Mouse (Mus musculus) neural tube, embryonic 11.5 days (tissue): ENCODE results near the gene Aqp6. TPM values are rescaled to one million over a fixed set of nuclear protein-coding genes. Genes with fewer than 3 reads are reported as not detected.

Experiments
- ATAC-seq: fragments of 200-750 bp; cut with Nextera tagmentation; 2 replicates; pipeline ENCODE4 v1.8.0; 2017; ENCODE audit warnings: moderate number of reproducible peaks, mild to moderate bottlenecking, moderate TSS enrichment, moderate library complexity; ENCODE audit not compliant: insufficient read depth, low FRiP score, low TSS enrichment
- DNase-seq: peaks from one replicate; pipeline ENCODE4 v3.0.0-alpha.2; 2015; ENCODE audit warnings: low spot score
- H3K27ac ChIP-seq: fragments of 300-500 bp; sonication (generic); 2 replicates; pipeline ENCODE4 v1.5.1; 2014; ENCODE audit warnings: low read depth, mild to moderate bottlenecking, low read length
- H3K27me3 ChIP-seq: fragments of 300-500 bp; sonication (generic); 2 replicates; pipeline ENCODE4 v1.6.1; 2014; ENCODE audit warnings: mild to moderate bottlenecking, low read length, mixed read lengths; ENCODE audit not compliant: control insufficient read depth, insufficient read depth
- H3K36me3 ChIP-seq: fragments of 300-500 bp; sonication (generic); 2 replicates; pipeline ENCODE4 v1.6.1; 2014; ENCODE audit warnings: mild to moderate bottlenecking, low read length, moderate library complexity, mixed read lengths; ENCODE audit not compliant: control insufficient read depth, insufficient read depth
- H3K4me1 ChIP-seq: fragments of 300-500 bp; sonication (generic); 2 replicates; pipeline ENCODE4 v1.6.1; 2014; ENCODE audit warnings: low read length, mixed read lengths; ENCODE audit not compliant: control insufficient read depth, insufficient read depth
- H3K4me2 ChIP-seq: fragments of 300-500 bp; sonication (generic); 2 replicates; pipeline ENCODE4 v1.6.1; 2014; ENCODE audit warnings: low read depth, mild to moderate bottlenecking, moderate library complexity
- H3K4me3 ChIP-seq: fragments of 300-500 bp; sonication (generic); 2 replicates; pipeline ENCODE4 v1.5.1; 2014; ENCODE audit warnings: low read depth, low read length
- H3K9ac ChIP-seq: fragments of 300-500 bp; sonication (generic); 2 replicates; pipeline ENCODE4 v1.6.1; 2014; ENCODE audit warnings: mild to moderate bottlenecking, low read length
- H3K9me3 ChIP-seq: fragments of 300-500 bp; sonication (generic); 2 replicates; pipeline ENCODE4 v1.6.1; 2016; ENCODE audit warnings: low read length; ENCODE audit not compliant: control insufficient read depth
- WGBS: fragments of 180-500 bp; shearing (Covaris S2); extraction: QIAGEN DNeasy Blood & Tissue Kit; methylation state at CpG from one replicate; pipeline ENCODE4 v1.1.7; 2014; 5-methylcytosine and 5-hydroxymethylcytosine counted together
- polyA plus RNA-seq: library from polyadenylated mRNA; unstranded; fragments of >200 nt; fragmentation: Nextera tagmentation; extraction: Ambion mirVana; gene quantifications from 2 replicates; pipeline ENCODE4 v1.2.1, GENCODE M21; 2014

Gene Aqp6
- polyA plus RNA-seq, 1 experiment from 2014 or later = 0.66 TPM

DNA sequence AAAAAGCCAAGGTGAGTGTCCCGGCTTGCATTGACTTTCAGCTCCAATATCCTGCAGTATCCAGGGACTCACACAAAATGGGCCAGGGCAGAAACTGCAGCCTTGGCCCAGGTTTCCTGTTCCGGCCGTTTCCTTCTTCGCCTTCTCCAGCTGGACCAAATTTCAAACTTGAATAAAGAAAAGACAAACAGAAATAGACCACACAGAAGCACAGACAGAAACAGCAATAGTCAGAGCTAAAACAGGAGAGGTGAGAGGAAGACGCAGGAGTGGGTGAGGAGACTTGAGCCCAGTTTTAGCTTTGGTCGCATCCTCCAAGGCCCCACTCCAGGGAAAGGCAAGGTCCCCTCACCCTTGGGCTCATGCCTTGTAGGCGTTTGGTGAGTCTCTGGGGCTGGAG lies 2.0 kb downstream of the Aqp6 start:
- Histone ChIP-seq H3K9me3 (no peaks in the 10 kb centered on the region), H3K4me2 (no peak overlapping the region), H3K9ac (no peak overlapping the region), H3K4me1 (peaks cover 22% of the 10 kb centered on the region), H3K27ac (no peak overlapping the region), H3K4me3 (no peak overlapping the region), H3K27me3 (no peaks in the 10 kb centered on the region), H3K36me3 (no peaks in the 10 kb centered on the region)
- ATAC-seq = no peak
- 83% methylated on average over 7 of the region's 7 CpGs for WGBS
- no peak for DNase-seq

- ATAC-seq (no peak), DNase-seq (no peak)
- H3K4me2 ChIP-seq = no peak overlapping the region
- no peak overlapping the region for H3K27ac ChIP-seq
- H3K9me3 ChIP-seq = no peaks in the 10 kb centered on the region
- no peak overlapping the region for H3K9ac ChIP-seq
- no peak overlapping the region for H3K4me3 ChIP-seq
- WGBS = 71% methylated on average over 3 of the region's 3 CpGs
- peaks cover 15% of the 10 kb centered on the region for H3K4me1 ChIP-seq
- no peaks in the 10 kb centered on the region for H3K36me3 ChIP-seq
- H3K27me3 ChIP-seq = no peaks in the 10 kb centered on the region
Observed at GRCm38 (mm10) chr15:99605595-99605994, 4.4 kb downstream of the Aqp6 start.

- ATAC-seq (no peak), DNase-seq (no peak)
- no peaks in the 10 kb centered on the region for H3K36me3 ChIP-seq
- no peaks in the 10 kb centered on the region for H3K9me3 ChIP-seq
- H3K27me3 ChIP-seq = no peaks in the 10 kb centered on the region
- 39% methylated on average over 5 of the region's 5 CpGs for WGBS
- peaks cover 9% of the 10 kb centered on the region for H3K4me1 ChIP-seq
- no peak overlapping the region for H3K4me3 ChIP-seq
- H3K27ac ChIP-seq = no peak overlapping the region
- H3K4me2 ChIP-seq = no peak overlapping the region
- H3K9ac ChIP-seq = no peak overlapping the region
Observed at GRCm38 (mm10) chr15:99606515-99606914, 5.3 kb downstream of the Aqp6 start.

DNA sequence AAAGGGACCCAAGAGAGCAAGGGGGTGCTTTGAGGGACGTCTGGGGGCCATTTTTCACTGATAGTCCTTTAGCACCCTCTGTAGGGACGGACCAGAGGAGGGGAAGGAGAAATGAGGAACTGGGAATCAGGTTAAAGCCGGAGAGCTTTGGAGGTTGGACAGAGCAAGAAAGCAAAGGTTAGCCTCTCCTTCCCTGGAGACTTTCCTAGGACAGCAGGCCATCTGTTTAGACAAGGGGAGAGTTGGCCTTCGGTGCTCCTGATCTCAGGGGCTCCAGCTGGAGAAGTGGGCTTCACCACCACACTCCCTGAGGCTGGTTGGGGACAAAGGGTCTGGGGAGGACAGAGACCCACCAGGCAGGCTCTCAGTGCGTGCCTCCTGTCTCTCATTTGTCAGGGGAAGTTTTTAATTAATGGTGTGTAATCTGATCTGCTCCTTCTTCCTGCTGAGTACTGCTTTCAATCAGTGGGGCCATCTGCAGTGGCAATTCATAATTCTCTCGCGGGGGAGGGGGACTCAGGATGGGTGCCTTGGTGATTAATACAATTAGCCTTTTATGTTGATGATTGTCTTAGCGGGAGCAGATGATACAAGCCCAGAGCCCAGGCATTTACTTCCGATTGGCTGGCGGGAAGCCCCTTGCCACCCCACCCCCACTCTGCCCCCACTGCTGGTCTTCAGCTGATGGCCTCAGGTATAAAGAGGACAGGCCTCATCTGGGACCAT lies 6.4 kb downstream of the Aqp6 start:
- Histone ChIP-seq H3K36me3 (no peaks in the 10 kb centered on the region), H3K9ac (no peak overlapping the region), H3K27me3 (no peaks in the 10 kb centered on the region), H3K4me3 (no peak overlapping the region), H3K27ac (peak overlapping the region; percentile 65; the same call in 1 of the 2 replicates), H3K4me2 (no peak overlapping the region), H3K4me1 (peaks cover 9% of the 10 kb centered on the region), H3K9me3 (no peaks in the 10 kb centered on the region)
- WGBS = 19% methylated on average over 10 of the region's 10 CpGs
- DNase-seq (peak; percentile 48), ATAC-seq (0 out of 2 replicates have a peak, but pooled peaks have one; percentile 41)

- WGBS = 80% methylated on average over 13 of the region's 13 CpGs
- Histone ChIP-seq H3K36me3 (no peaks in the 10 kb centered on the region), H3K9ac (no peak overlapping the region), H3K4me2 (no peak overlapping the region), H3K4me1 (peaks cover 9% of the 10 kb centered on the region), H3K9me3 (no peaks in the 10 kb centered on the region), H3K4me3 (no peak overlapping the region), H3K27me3 (no peaks in the 10 kb centered on the region), H3K27ac (no peak overlapping the region)
- ATAC-seq = no peak
- DNase-seq = no peak
Observed at GRCm38 (mm10) chr15:99608382-99609125, 7.4 kb downstream of the Aqp6 start.

GRCm38 (mm10) chr15:99611563-99611962 lies 10.4 kb downstream of the Aqp6 start:
- WGBS = 75% methylated on average over 7 of the region's 7 CpGs
- H3K27me3 ChIP-seq = no peaks in the 10 kb centered on the region
- no peaks in the 10 kb centered on the region for H3K36me3 ChIP-seq
- H3K4me2 ChIP-seq = no peak overlapping the region
- no peak overlapping the region for H3K4me3 ChIP-seq
- no peak overlapping the region for H3K9ac ChIP-seq
- DNase-seq = no peak
- peaks cover 9% of the 10 kb centered on the region for H3K4me1 ChIP-seq
- H3K27ac ChIP-seq = 0 out of 2 replicates have a peak overlapping the region, but pooled peaks have one; percentile 8
- no peak for ATAC-seq
- H3K9me3 ChIP-seq = no peaks in the 10 kb centered on the region

DNA sequence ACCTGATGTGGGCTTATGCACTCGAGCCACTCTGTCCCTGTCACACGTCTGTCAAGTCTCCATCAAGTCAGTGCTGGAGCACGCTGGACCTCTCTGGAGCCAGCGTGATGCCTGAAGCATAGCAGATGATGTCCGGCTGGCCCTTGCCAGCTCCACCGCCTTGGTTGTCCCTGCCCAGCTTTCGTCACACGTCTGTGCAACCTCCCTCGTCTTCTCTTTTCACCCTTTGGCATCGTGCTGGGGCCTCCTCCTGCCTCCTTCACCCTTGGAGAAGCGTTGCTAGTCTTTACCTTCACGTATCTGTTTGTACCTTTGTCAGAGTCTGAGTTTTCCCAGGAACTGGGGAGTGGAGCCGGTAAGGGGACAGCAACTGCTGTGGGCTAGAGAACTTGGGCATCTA lies 13.1 kb downstream of the Aqp6 start:
- no peak overlapping the region for H3K4me2 ChIP-seq

DNA sequence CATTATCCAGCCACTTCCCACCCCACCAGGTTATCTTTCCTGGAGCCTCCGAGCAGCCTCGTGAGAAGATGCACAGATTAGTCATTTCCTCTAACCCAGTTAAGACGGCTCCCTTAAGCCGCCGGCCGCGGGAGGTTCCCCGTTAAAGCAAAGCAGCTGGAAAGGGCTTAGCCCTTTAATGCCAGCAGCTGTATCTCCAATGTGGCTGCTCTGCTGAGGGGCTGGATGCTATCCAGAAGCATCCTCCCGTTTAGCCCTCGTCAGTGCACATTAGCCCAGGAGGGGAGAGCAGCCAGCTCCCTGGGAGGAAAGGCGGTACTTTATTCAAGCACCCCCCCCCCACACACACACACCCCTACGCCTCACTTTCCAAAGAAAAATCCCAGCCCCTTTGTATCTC lies 13.6 kb downstream of the Aqp6 start:
- no peak for ATAC-seq
- DNase-seq = no peak
- H3K4me3 ChIP-seq = no peak overlapping the region
- 39% methylated on average over 12 of the region's 12 CpGs for WGBS
- H3K27me3 ChIP-seq = no peaks in the 10 kb centered on the region
- H3K4me2 ChIP-seq = no peak overlapping the region
- no peaks in the 10 kb centered on the region for H3K4me1 ChIP-seq
- H3K9me3 ChIP-seq = no peaks in the 10 kb centered on the region
- no peak overlapping the region for H3K27ac ChIP-seq
- no peaks in the 10 kb centered on the region for H3K36me3 ChIP-seq
- H3K9ac ChIP-seq = no peak overlapping the region

More for the DNA sequence above, 13.1 kb downstream of the Aqp6 start:
- WGBS = 85% methylated on average over 13 of the region's 13 CpGs
- Histone ChIP-seq H3K4me3 (no peak overlapping the region), H3K9me3 (no peaks in the 10 kb centered on the region), H3K27ac (no peak overlapping the region), H3K36me3 (no peaks in the 10 kb centered on the region), H3K9ac (no peak overlapping the region), H3K4me1 (no peaks in the 10 kb centered on the region), H3K27me3 (no peaks in the 10 kb centered on the region)
- ATAC-seq (no peak), DNase-seq (no peak)

DNA sequence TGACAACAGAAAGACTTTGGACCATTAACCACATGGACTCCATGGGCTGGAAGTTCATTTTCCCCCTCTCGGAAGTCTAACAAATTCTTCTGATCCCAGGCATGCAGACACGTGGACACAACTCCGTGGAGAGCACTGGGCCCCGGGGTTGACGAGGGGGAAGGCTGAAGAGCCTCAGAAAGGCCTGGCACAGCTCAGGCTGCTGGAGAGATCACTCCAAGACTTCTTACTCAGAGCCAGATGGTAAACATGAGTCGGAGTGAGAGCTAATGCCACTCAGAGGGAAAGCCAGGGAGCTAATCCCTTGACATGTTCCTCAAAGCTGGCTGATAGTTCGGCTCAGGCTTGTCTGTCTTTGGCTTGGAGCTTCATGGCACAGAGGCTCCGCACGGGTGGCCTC lies 14.0 kb downstream of the Aqp6 start:
- DNase-seq (no peak), ATAC-seq (no peak)
- Histone ChIP-seq H3K4me3 (no peak overlapping the region), H3K36me3 (no peaks in the 10 kb centered on the region), H3K4me2 (no peak overlapping the region), H3K4me1 (no peaks in the 10 kb centered on the region), H3K27ac (no peak overlapping the region), H3K9ac (no peak overlapping the region), H3K9me3 (no peaks in the 10 kb centered on the region), H3K27me3 (no peaks in the 10 kb centered on the region)
- 65% methylated on average over 9 of the region's 9 CpGs for WGBS
